Mouse (Mus musculus): ENCODE results near the gene Snx18. TPM values are rescaled to one million over a fixed set of nuclear protein-coding genes. Genes with fewer than 3 reads are reported as not detected.

Snx18 gene
- total and polyA plus RNA-seq, 2 experiments from 2014 or later = 10.3 to 35.5 TPM

- Histone ChIP-seq H3K36me3 (ENCODE audit: insufficient read depth) (no peaks in the 10 kb centered on the region), H3K27ac (ENCODE audit: low read depth, low read length) (no peak overlapping the region), H3K9ac (no peak overlapping the region), H3K4me3 (ENCODE audit: low read depth, low read length) (no peak overlapping the region), H3K4me1 (ENCODE audit: insufficient read depth) (peaks cover 17% of the 10 kb centered on the region), H3K9me3 (ENCODE audit: low read length) (no peaks in the 10 kb centered on the region), H3K4me2 (ENCODE audit: low read depth) (no peak overlapping the region), H3K27me3 (ENCODE audit: insufficient read depth, low read length) (no peaks in the 10 kb centered on the region)
- TF ChIP-seq CTCF (IDR thresholded peaks at IDR 0.05; ENCODE audit: low read depth) = no peak
- 50% methylated on average over 13 of the region's 13 CpGs for WGBS
- ATAC-seq (no peak), DNase-seq (no peak)
These were observed 7.4 kb downstream of the Snx18 start for GRCm38 (mm10) chr13:113610732-113611500.

DNA sequence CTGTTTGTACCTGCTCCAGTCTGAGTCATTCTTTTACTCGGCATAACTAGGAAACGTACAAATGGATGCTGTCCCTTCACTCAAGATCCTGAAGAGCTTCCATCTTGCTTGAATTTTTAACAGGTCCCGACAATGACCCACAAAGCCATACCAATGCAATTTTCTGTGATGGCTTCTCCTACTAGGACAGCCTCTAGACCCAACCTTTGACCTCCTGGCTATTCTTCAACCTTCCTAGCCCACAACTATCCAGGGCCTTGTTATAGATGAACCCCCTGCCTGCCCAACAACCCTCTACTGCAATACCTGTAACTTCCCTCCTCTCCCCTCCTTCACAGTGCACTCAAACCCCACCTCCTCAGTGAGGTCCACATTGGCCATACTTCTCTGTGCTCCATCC lies 8.9 kb downstream of the Snx18 start:
- ATAC-seq = no peak
- Histone ChIP-seq H3K9me3 (ENCODE audit: low read length) (no peaks in the 10 kb centered on the region), H3K27ac (ENCODE audit: low read depth, low read length) (no peak overlapping the region), H3K4me1 (ENCODE audit: insufficient read depth) (peaks cover 14% of the 10 kb centered on the region), H3K36me3 (ENCODE audit: insufficient read depth) (no peaks in the 10 kb centered on the region), H3K9ac (no peak overlapping the region), H3K4me2 (ENCODE audit: low read depth) (no peak overlapping the region), H3K27me3 (ENCODE audit: insufficient read depth, low read length) (no peaks in the 10 kb centered on the region), H3K4me3 (ENCODE audit: low read depth, low read length) (no peak overlapping the region)
- TF ChIP-seq CTCF (IDR thresholded peaks at IDR 0.05; ENCODE audit: low read depth) = no peak
- WGBS = 92% methylated on average over 3 of the region's 3 CpGs
- no peak for DNase-seq

DNA sequence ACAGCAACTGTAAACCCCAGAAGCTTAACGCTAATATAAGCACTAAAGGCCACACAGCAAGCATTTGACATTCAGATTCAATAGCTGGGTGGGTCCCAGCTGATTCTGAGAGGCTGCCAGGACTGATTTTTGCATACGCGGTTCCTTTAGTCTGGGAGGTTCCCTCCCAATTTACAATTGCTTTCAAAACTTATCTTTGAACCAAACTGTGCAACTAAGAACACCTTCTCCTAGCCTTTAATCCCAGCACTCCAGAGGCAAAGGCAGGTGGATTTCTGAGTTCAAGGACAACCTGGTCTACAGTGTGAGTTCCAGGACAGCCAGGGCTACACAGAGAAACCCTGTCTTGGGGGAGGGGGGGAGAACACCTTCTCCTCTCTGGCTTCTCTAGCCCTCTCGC lies 10.5 kb downstream of the Snx18 start:
- H3K4me1 ChIP-seq (ENCODE audit: insufficient read depth) = no peaks in the 10 kb centered on the region
- H3K9me3 ChIP-seq (ENCODE audit: low read length) = no peaks in the 10 kb centered on the region
- no peak for TF ChIP-seq CTCF (IDR thresholded peaks at IDR 0.05; ENCODE audit: low read depth)
- no peak for ATAC-seq
- no peak overlapping the region for H3K9ac ChIP-seq
- H3K4me3 ChIP-seq (ENCODE audit: low read depth, low read length) = no peak overlapping the region
- no peaks in the 10 kb centered on the region for H3K36me3 ChIP-seq (ENCODE audit: insufficient read depth)
- DNase-seq = no peak
- no peaks in the 10 kb centered on the region for H3K27me3 ChIP-seq (ENCODE audit: insufficient read depth, low read length)
- H3K27ac ChIP-seq (ENCODE audit: low read depth, low read length) = no peak overlapping the region
- H3K4me2 ChIP-seq (ENCODE audit: low read depth) = no peak overlapping the region
- WGBS = 38% methylated on average over 4 of the region's 4 CpGs

DNA sequence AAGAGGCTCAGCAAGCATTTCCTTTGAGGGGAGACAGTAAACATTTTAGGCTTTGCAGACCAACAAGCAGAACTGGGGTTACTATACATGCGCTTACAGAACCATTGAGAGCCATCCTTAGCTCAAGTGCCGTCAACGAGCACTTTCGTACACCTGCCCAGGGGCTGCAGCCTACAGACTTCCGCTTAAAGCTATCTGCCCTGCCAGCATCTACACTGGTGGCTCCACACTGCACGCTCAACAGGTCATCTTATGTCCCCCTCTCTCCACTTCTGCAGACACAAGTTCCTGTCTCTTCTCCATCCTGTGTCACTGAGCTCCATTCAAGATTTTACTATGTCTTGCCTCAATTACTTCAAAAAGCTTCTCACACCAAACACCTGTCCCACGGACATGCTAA lies 11.0 kb downstream of the Snx18 start:
- Histone ChIP-seq H3K27me3 (ENCODE audit: insufficient read depth, low read length) (no peaks in the 10 kb centered on the region), H3K9ac (no peak overlapping the region), H3K36me3 (ENCODE audit: insufficient read depth) (no peaks in the 10 kb centered on the region), H3K9me3 (ENCODE audit: low read length) (no peaks in the 10 kb centered on the region), H3K4me3 (ENCODE audit: low read depth, low read length) (no peak overlapping the region), H3K27ac (ENCODE audit: low read depth, low read length) (no peak overlapping the region), H3K4me1 (ENCODE audit: insufficient read depth) (no peaks in the 10 kb centered on the region), H3K4me2 (ENCODE audit: low read depth) (no peak overlapping the region)
- no peak for TF ChIP-seq CTCF (IDR thresholded peaks at IDR 0.05; ENCODE audit: low read depth)
- DNase-seq (no peak), ATAC-seq (no peak)
- WGBS = 85% methylated on average over 7 of the region's 7 CpGs

- DNase-seq = no peak
- Histone ChIP-seq H3K9me3 (ENCODE audit: low read length) (no peaks in the 10 kb centered on the region), H3K9ac (no peak overlapping the region), H3K4me2 (ENCODE audit: low read depth) (no peak overlapping the region), H3K4me1 (ENCODE audit: insufficient read depth) (no peaks in the 10 kb centered on the region), H3K27me3 (ENCODE audit: insufficient read depth, low read length) (no peaks in the 10 kb centered on the region), H3K36me3 (ENCODE audit: insufficient read depth) (no peaks in the 10 kb centered on the region), H3K4me3 (ENCODE audit: low read depth, low read length) (no peak overlapping the region), H3K27ac (ENCODE audit: low read depth, low read length) (no peak overlapping the region)
- no peak for ATAC-seq
- TF ChIP-seq CTCF (IDR thresholded peaks at IDR 0.05; ENCODE audit: low read depth) = no peak
- 90% methylated on average over 18 of the region's 18 CpGs for WGBS
These were observed 11.5 kb downstream of the Snx18 start for GRCm38 (mm10) chr13:113606741-113607358.

GRCm38 (mm10) chr13:113606131-113606530 lies 12.2 kb downstream of the Snx18 start:
- DNase-seq (no peak), ATAC-seq (no peak)
- 95% methylated on average over 14 of the region's 14 CpGs for WGBS
- H3K9me3 ChIP-seq (ENCODE audit: low read length) = no peaks in the 10 kb centered on the region
- H3K4me3 ChIP-seq (ENCODE audit: low read depth, low read length) = no peak overlapping the region
- no peak overlapping the region for H3K27ac ChIP-seq (ENCODE audit: low read depth, low read length)
- no peak overlapping the region for H3K9ac ChIP-seq
- no peak overlapping the region for H3K4me2 ChIP-seq (ENCODE audit: low read depth)
- H3K36me3 ChIP-seq (ENCODE audit: insufficient read depth) = no peaks in the 10 kb centered on the region
- no peaks in the 10 kb centered on the region for H3K4me1 ChIP-seq (ENCODE audit: insufficient read depth)
- TF ChIP-seq CTCF (IDR thresholded peaks at IDR 0.05; ENCODE audit: low read depth) = no peak
- H3K27me3 ChIP-seq (ENCODE audit: insufficient read depth, low read length) = no peaks in the 10 kb centered on the region

DNA sequence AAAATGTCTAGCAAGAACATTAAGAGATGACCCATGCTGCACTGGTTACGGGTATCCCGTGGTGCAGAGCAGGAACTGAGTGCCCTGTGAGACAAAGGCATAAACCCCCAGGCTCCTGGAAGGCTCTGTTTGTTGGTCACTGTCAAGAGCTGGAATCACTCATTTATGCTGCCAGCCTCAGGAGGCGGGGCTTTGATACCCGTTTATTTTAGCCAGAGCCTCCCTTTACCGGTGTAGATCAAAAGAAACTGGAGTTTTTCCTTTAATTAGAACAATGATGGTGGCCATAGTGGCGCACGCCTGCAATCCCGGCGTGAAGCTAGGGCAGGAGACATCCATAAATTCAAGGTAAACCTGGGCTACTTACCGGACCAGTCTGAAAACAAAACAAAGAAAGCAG lies 12.7 kb downstream of the Snx18 start:
- H3K4me2 ChIP-seq (ENCODE audit: low read depth) = no peak overlapping the region
- H3K27ac ChIP-seq (ENCODE audit: low read depth, low read length) = no peak overlapping the region
- H3K9ac ChIP-seq = no peak overlapping the region
- TF ChIP-seq CTCF (IDR thresholded peaks at IDR 0.05; ENCODE audit: low read depth) = no peak
- ATAC-seq (no peak), DNase-seq (no peak)
- WGBS = 92% methylated on average over 10 of the region's 10 CpGs
- H3K4me1 ChIP-seq (ENCODE audit: insufficient read depth) = no peaks in the 10 kb centered on the region
- no peaks in the 10 kb centered on the region for H3K27me3 ChIP-seq (ENCODE audit: insufficient read depth, low read length)
- H3K9me3 ChIP-seq (ENCODE audit: low read length) = no peaks in the 10 kb centered on the region
- no peak overlapping the region for H3K4me3 ChIP-seq (ENCODE audit: low read depth, low read length)
- no peaks in the 10 kb centered on the region for H3K36me3 ChIP-seq (ENCODE audit: insufficient read depth)
